Mouse (Mus musculus) limb, embryonic 10.5 days (tissue): ENCODE data around the gene Kpna7. TPM values are rescaled to one million over a fixed set of nuclear protein-coding genes. Genes with fewer than 3 reads are reported as not detected.
"Not testable (repeated sequence)": the region's sequence is repeated elsewhere in the genome, so short reads cannot be mapped to it uniquely, and the experiment has no call there.

Experiments
- DNase-seq: peaks from one replicate; pipeline ENCODE4 v3.0.0-alpha.2; 2017; ENCODE audit warnings: low spot score
- H3K27ac ChIP-seq: fragments of 300-500 bp; sonication (generic); 2 replicates; pipeline ENCODE4 v1.5.1; 2016; ENCODE audit warnings: mild to moderate bottlenecking
- H3K27me3 ChIP-seq: fragments of 300-500 bp; sonication (generic); 2 replicates; pipeline ENCODE4 v1.6.1; 2016; ENCODE audit warnings: low read depth, mild to moderate bottlenecking; ENCODE audit not compliant: poor library complexity, severe bottlenecking
- H3K36me3 ChIP-seq: fragments of 300-500 bp; sonication (generic); 2 replicates; pipeline ENCODE4 v1.6.1; 2016; ENCODE audit warnings: mild to moderate bottlenecking, moderate library complexity
- H3K4me1 ChIP-seq: fragments of 300-500 bp; sonication (generic); 2 replicates; pipeline ENCODE4 v1.6.1; 2016
- H3K4me3 ChIP-seq: fragments of 300-500 bp; sonication (generic); 2 replicates; pipeline ENCODE4 v1.5.1; 2016; ENCODE audit warnings: mild to moderate bottlenecking, moderate library complexity
- H3K9me3 ChIP-seq: fragments of 300-500 bp; sonication (generic); replicated peaks from 2 replicates; pipeline ENCODE4 v1.6.1; 2016; ENCODE audit warnings: mild to moderate bottlenecking
- WGBS: fragments of 180-500 bp; shearing (Covaris S2); methylation state at CpG from one replicate; pipeline ENCODE4 v1.1.7; 2016; 5-methylcytosine and 5-hydroxymethylcytosine counted together
- polyA plus RNA-seq: library from polyadenylated mRNA; unstranded; fragments of >200 nt; fragmentation: Nextera tagmentation; extraction: Ambion mirVana; gene quantifications from 2 replicates; pipeline ENCODE4 v1.2.1, GENCODE M21; 2016

Gene Kpna7
- polyA plus RNA-seq, 1 experiment from 2014 or later, result not detected

- 94% methylated on average over 4 of the region's 4 CpGs for WGBS
Observed at GRCm38 (mm10) chr5:145096195-145096594, 12.4 kb upstream of the Kpna7 start.

GRCm38 (mm10) chr5:145089878-145090277 is 6.0 kb upstream of the Kpna7 start:
- no peak overlapping the region for H3K27ac ChIP-seq
- 94% methylated on average over 3 of the region's 3 CpGs for WGBS
- H3K4me3 ChIP-seq, result no peak overlapping the region
- no peak for DNase-seq
- H3K36me3 ChIP-seq, result peaks cover 79% of the 10 kb centered on the region
- no peaks in the 10 kb centered on the region for H3K27me3 ChIP-seq
- no peaks in the 10 kb centered on the region for H3K9me3 ChIP-seq
- H3K4me1 ChIP-seq, result peaks cover 2% of the 10 kb centered on the region

More at GRCm38 (mm10) chr5:145096195-145096594, 12.4 kb upstream of the Kpna7 start:
- Histone ChIP-seq H3K27ac (no peak overlapping the region), H3K4me3 (no peak overlapping the region), H3K27me3 (no peaks in the 10 kb centered on the region), H3K9me3 (no peaks in the 10 kb centered on the region), H3K36me3 (peaks cover 97% of the 10 kb centered on the region), H3K4me1 (no peaks in the 10 kb centered on the region)
- no peak for DNase-seq

- no peak overlapping the region for H3K4me3 ChIP-seq
- H3K4me1 ChIP-seq, result peaks cover 12% of the 10 kb centered on the region
- 93% methylated on average over 2 of the region's 2 CpGs for WGBS
- H3K27me3 ChIP-seq, result no peaks in the 10 kb centered on the region
- peaks cover 62% of the 10 kb centered on the region for H3K36me3 ChIP-seq
- H3K27ac ChIP-seq, result no peak overlapping the region
- no peaks in the 10 kb centered on the region for H3K9me3 ChIP-seq
- no peak for DNase-seq
Observed at GRCm38 (mm10) chr5:145088186-145088585, 4.4 kb upstream of the Kpna7 start.

- H3K4me1 ChIP-seq, result peaks cover 12% of the 10 kb centered on the region
- H3K9me3 ChIP-seq, result no peaks in the 10 kb centered on the region
- H3K27me3 ChIP-seq, result no peaks in the 10 kb centered on the region
- WGBS, result 84% methylated on average over 2 of the region's 2 CpGs
- no peak overlapping the region for H3K27ac ChIP-seq
- H3K36me3 ChIP-seq, result peaks cover 34% of the 10 kb centered on the region
- peak overlapping the region; percentile 85 for H3K4me3 ChIP-seq
- no peak for DNase-seq
Observed at GRCm38 (mm10) chr5:145084822-145085221, 992 bp upstream of the Kpna7 start.

GRCm38 (mm10) chr5:145083201-145083600 is 629 bp downstream of the Kpna7 start:
- H3K27me3 ChIP-seq, DNase-seq, H3K9me3 ChIP-seq: not testable (repeated sequence)
- H3K4me1 ChIP-seq, result peaks cover 12% of the 10 kb centered on the region
- WGBS, result 56% methylated on average over 6 of the region's 6 CpGs
- peaks cover 24% of the 10 kb centered on the region for H3K36me3 ChIP-seq
- peak overlapping the region; percentile 85 for H3K4me3 ChIP-seq
- H3K27ac ChIP-seq, result peak overlapping the region; percentile 87

- Histone ChIP-seq H3K4me1 (peaks cover 12% of the 10 kb centered on the region), H3K27me3 (no peaks in the 10 kb centered on the region), H3K9me3 (no peaks in the 10 kb centered on the region), H3K36me3 (peaks cover 17% of the 10 kb centered on the region), H3K27ac (no peak overlapping the region), H3K4me3 (no peak overlapping the region)
- no peak for DNase-seq
- 91% methylated on average over 10 of the region's 10 CpGs for WGBS
Observed at GRCm38 (mm10) chr5:145081866-145082613, 1.8 kb downstream of the Kpna7 start.

- no peak overlapping the region for H3K4me3 ChIP-seq
- 61% methylated on average over 3 of the region's 3 CpGs for WGBS
Observed at GRCm38 (mm10) chr5:145075081-145075480, 8.7 kb downstream of the Kpna7 start.

GRCm38 (mm10) chr5:145071342-145071741 is 12.5 kb downstream of the Kpna7 start:
- no peak overlapping the region for H3K27ac ChIP-seq
- no peak overlapping the region for H3K4me3 ChIP-seq
- H3K27me3 ChIP-seq, result no peaks in the 10 kb centered on the region
- H3K36me3 ChIP-seq, result no peaks in the 10 kb centered on the region
- H3K9me3 ChIP-seq, result no peaks in the 10 kb centered on the region
- DNase-seq, result no peak
- H3K4me1 ChIP-seq, result no peaks in the 10 kb centered on the region
- 52% methylated on average over 6 of the region's 6 CpGs for WGBS

More at GRCm38 (mm10) chr5:145075081-145075480, 8.7 kb downstream of the Kpna7 start:
- H3K27me3 ChIP-seq, result no peaks in the 10 kb centered on the region
- no peaks in the 10 kb centered on the region for H3K4me1 ChIP-seq
- H3K36me3 ChIP-seq, result no peaks in the 10 kb centered on the region
- DNase-seq, result no peak
- no peak overlapping the region for H3K27ac ChIP-seq
- H3K9me3 ChIP-seq, result no peaks in the 10 kb centered on the region

GRCm38 (mm10) chr5:145069707-145070106 is 14.1 kb downstream of the Kpna7 start:
- H3K36me3 ChIP-seq, result no peaks in the 10 kb centered on the region
- H3K4me3 ChIP-seq, result no peak overlapping the region
- H3K4me1 ChIP-seq, result no peaks in the 10 kb centered on the region
- WGBS, result under 1% methylated on average over 5 of the region's 5 CpGs
- H3K9me3 ChIP-seq, result no peaks in the 10 kb centered on the region
- no peaks in the 10 kb centered on the region for H3K27me3 ChIP-seq
- no peak overlapping the region for H3K27ac ChIP-seq
- DNase-seq, result peak; percentile 78

- 65% methylated on average over 3 of the region's 3 CpGs for WGBS
- Histone ChIP-seq H3K36me3 (no peaks in the 10 kb centered on the region), H3K4me1 (no peaks in the 10 kb centered on the region), H3K27ac (no peak overlapping the region), H3K9me3 (no peaks in the 10 kb centered on the region), H3K4me3 (no peak overlapping the region), H3K27me3 (no peaks in the 10 kb centered on the region)
- DNase-seq, result no peak
Observed at GRCm38 (mm10) chr5:145068863-145069262, 15.0 kb downstream of the Kpna7 start.

- 94% methylated on average over 1 of the region's 1 CpGs for WGBS
- H3K9me3 ChIP-seq, result no peaks in the 10 kb centered on the region
Observed at GRCm38 (mm10) chr5:145064765-145065340, 19.0 kb downstream of the Kpna7 start.

GRCm38 (mm10) chr5:145059524-145059923 is 24.3 kb downstream of the Kpna7 start:
- DNase-seq, result no peak
- no peaks in the 10 kb centered on the region for H3K27me3 ChIP-seq
- WGBS, result 86% methylated on average over 2 of the region's 2 CpGs
- H3K4me3 ChIP-seq, result no peak overlapping the region
- H3K9me3 ChIP-seq, result no peaks in the 10 kb centered on the region
- no peak overlapping the region for H3K27ac ChIP-seq
- H3K36me3 ChIP-seq, result no peaks in the 10 kb centered on the region
- no peaks in the 10 kb centered on the region for H3K4me1 ChIP-seq

More at GRCm38 (mm10) chr5:145064765-145065340, 19.0 kb downstream of the Kpna7 start:
- Histone ChIP-seq H3K4me3 (no peak overlapping the region), H3K36me3 (no peaks in the 10 kb centered on the region), H3K4me1 (no peaks in the 10 kb centered on the region), H3K27me3 (no peaks in the 10 kb centered on the region), H3K27ac (no peak overlapping the region)
- no peak for DNase-seq

- no peak overlapping the region for H3K4me3 ChIP-seq
- H3K36me3 ChIP-seq, result no peaks in the 10 kb centered on the region
- H3K27me3 ChIP-seq, result no peaks in the 10 kb centered on the region
- no peaks in the 10 kb centered on the region for H3K9me3 ChIP-seq
- H3K4me1 ChIP-seq, result no peaks in the 10 kb centered on the region
- H3K27ac ChIP-seq, result no peak overlapping the region
- DNase-seq, result no peak
- 90% methylated on average over 7 of the region's 7 CpGs for WGBS
Observed at GRCm38 (mm10) chr5:145058722-145059121, 25.1 kb downstream of the Kpna7 start.
